Mouse (Mus musculus) kidney, postnatal 14 days (tissue): Measurements from ENCODE around the gene Slc44a1.

ENCODE experiments used
- DNase-seq: peaks from one replicate; pipeline ENCODE4 v3.0.0; 2022; ENCODE audit warnings: mixed read lengths

Slc44a1 gene

DNA sequence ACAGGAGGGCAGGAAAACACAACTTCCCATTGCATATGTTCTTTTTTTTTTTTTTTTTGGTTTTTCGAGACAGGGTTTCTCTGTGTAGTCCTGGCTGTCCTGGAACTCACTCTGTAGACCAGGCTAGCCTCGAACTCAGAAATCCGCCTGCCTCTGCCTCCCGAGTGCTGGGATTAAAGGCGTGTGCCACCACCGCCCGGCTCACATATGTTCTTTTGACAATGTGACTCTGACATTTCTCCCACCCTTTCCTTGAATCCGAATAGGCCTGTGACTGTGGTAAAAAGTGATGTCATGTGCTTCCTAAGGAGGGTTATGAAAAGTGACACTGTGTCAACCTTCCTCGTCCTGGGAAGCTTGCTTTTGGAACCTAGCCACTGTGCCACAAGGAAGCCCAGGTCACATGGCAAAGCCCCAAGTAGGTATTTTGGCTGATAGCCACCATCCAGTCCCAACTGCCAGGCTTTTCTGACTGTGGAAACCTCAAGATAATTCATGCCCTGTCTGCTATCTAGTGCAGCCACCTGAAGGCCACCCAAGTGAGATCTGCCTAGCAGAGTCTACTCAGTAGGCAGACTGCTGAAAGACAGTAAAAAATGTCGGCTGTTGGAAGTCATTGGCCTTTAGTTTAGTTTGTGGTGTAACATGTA lies 8.5 kb upstream of the Slc44a1 start:
- peak; percentile 51 for DNase-seq

DNA sequence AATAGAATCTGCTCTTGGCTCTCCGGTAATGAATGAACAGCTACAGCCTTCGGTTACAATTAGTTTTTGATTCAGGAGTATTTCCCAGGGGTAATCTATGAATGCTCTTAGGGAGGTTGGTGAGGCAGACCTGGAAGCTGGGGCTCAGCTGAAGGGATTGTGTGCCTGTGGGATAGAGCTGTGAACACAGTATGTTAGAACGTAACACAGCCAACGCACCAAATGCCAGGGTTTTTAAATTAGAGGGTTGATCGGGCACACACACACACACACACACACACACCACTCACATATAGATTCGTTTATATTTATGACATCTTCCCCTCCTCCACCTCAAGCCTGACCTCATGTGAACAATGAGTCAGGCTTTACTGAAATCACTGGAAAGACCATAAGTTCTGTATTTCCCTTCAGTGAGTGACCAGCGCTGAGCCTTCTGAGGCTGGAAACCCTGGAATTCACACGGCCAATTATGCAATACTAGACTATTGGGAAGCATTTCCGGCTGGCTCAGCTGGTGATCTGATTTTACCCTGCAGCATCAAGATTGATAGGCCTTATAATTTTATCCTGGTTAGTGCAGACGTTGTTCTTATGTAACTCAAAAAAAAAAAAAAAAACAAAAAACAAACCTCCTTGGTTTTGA lies 3.0 kb upstream of the Slc44a1 start:
- DNase-seq = peak; percentile 48

DNA sequence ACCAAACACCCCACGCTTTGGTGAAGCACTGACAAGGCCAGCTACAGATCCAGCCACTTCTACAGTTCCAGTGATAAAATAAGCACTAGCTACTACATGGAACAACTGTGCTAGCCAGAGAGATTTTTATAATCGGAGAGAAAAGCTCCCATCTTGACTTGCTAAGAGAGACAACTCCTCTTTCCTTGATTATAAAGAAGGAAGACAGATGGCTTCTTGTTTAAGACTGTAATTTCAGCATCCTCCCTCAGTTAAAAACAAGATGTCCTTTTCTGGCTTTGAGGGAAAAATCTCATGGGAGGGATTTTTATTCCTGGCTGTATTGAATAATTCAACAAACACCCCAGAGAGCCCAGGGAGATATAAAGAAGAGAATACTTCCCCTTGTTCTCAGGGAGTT lies 1.8 kb upstream of the Slc44a1 start:
- no peak for DNase-seq

DNA sequence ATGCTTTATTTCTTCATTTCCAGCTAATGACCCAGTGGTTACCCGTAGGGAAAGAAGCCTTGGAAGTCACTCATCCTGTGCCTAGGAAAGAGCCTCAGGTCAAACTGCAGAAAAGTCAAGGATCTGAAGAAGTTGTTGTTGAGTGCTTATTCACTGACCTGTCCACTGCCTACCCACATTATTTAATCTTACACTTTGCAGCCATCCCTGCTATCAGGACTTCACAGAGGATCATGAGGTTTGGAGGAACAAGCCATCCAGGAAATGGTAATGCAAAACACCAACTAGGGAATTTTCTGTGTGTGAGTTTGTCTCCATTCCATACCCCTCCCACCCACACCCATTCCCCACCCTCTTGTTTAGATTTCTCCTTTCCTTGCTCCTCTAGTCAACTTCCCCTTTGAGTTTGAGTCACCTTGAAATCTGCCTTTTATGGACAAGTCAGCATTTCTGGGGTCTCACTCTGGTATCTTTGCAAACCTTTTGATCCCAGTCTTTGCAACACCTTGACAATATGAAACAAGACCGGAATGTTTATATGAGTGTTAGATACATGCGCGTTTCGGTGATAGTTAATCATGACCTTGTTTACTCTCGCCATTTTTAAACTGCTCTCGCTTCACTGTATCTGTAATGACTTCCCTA lies 1.3 kb upstream of the Slc44a1 start:
- DNase-seq = no peak

DNA sequence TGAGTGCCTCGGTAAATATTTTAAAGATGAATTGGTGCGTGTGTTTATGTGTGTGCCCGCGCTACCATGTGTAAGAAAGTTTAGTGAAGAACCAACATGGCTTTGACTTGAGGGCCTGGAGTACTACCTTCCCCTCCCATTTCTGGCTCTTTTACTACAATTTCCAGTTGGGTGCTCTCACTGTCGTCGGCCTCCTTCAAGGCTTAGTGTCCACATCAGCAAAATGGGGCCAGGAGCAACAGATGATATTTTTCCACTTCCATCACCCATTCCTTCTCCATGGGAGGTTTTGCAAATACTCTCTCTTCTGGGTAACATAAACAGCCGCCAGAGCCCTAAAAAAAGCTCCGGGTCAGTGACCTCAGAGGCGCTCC lies 590 bp upstream of the Slc44a1 start:
- no peak for DNase-seq

DNA sequence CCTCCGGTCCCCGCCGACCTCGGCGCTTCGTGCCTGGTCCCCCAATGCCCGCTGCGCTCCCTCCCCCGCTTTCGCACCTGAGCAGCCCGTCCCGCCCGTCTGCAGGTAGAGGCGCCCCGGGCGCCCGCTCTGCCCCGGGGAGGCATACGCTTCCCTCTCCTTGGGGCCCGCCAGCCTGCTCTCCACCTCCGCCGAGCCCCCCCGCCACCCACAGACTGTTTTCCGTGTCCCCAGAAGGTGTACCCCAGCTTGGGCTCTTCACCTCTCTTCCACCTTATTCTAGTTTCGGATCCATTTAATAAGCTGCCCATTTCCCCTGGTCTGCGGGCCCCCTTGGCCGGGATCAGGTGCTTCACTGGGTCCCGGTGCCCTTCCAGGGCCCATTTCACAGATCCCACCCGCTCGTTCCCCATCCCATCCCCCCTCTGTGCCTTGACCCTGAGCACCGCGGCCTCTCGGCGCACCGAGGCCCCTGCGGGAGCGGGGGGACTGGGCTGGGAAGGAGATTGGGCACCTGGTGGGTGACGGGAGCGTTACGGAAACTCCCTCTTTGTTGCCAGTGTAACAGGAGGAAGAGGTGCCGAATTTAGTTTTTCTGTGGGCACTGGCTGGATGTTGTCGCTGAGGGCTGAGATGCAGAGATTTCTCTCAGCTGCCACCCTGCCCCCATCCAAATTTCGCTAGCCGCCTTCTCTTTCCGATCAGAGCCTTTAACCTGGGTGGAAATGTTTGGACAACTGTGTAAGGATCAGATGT lies 781 bp downstream of the Slc44a1 start:
- peak; percentile 44 for DNase-seq

DNA sequence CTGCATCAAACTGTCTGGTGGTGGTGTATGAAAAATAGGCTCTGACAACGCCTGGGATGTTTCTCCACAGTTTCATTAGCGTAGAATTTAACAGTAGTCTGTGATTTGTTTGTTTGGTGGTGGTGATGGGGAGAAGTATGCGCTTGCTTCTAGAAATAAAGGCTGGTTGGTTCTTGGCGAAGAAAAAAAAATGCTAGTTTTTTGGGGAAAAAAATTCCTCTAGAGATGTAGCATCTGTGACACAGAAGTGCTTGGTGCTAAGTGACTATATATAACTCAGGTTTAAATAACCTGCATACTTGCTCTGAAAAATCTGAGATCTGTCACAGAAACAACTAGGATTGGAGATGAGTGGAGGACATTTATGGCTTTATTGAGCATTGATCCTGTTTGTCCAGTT lies 1.5 kb downstream of the Slc44a1 start:
- DNase-seq = no peak

DNA sequence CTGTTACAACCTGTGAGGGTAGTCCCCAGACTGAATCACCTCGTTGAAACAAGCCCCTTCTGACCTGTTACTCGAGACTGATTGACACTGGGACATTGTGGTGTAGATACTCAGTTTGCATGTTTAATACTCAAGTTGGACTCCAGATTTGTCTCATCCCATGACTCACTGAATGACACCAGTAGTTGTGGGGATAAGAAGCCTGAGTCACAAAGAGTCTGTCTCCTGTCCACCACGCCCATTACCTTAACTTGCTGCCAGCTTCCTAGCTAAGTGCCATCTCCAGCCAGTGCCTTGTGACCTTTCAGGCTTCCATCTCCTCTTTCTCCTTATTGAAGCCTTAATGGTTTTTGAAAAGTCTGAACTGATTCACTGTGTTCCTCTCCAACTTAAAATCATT lies 6.0 kb downstream of the Slc44a1 start:
- DNase-seq = no peak

DNA sequence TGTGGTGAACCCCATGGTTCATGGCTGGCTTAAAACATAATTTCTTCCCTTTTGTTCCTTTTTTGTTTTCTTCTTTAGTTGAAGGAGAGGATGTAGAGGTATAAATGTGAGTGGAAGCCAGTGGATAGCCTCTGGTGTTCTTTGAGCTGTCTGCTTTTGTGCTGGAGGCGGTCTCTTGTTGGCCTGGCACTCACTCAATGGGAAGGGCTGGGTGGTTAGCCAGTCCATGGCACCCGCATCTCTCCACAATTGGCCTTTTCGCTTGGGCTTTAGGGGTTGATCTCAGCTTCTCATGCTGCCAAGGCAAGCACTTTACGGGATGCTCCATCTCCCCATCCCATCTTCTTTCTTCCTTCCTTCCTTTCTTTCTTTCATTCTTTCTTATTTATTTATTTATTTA lies 7.6 kb downstream of the Slc44a1 start:
- no peak for DNase-seq

DNA sequence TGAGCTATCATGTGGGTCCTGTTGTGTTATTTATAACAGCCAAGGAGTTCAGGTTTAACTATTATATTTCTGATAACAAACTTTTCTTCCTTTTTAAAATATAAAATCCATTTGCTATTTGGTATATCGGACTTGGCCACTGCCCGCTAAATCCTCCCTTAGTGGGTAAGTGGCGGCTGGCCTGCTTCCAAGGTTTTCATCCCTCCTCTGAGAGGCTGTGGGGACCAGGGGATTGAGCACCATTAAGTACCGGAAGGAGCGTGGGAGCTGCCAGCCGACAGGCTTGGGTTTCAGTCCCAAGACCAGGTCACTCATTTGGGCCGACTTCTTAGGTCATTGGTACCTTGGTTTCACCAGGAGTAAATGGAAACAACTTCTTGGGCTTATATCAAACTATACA lies 10.5 kb downstream of the Slc44a1 start:
- DNase-seq = no peak

DNA sequence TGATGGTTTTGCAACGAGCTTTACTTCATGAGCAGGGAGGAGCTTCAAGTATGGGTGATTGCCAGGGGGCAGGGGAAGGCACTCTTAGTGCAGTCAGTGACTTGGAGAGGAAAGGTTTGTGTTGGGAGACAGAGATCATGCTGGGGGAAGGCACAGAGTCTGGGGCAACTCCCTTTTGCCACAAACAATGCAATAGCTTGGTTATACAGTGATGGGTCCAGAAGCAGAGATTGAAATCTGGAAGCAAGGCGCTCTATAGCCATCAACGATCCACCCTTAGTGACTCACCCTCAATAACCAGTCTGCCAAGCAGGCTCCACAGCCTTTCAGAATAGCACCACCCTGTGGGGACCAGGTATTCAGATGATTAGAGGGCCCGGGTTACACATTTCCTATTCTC lies 11.7 kb downstream of the Slc44a1 start:
- no peak for DNase-seq

DNA sequence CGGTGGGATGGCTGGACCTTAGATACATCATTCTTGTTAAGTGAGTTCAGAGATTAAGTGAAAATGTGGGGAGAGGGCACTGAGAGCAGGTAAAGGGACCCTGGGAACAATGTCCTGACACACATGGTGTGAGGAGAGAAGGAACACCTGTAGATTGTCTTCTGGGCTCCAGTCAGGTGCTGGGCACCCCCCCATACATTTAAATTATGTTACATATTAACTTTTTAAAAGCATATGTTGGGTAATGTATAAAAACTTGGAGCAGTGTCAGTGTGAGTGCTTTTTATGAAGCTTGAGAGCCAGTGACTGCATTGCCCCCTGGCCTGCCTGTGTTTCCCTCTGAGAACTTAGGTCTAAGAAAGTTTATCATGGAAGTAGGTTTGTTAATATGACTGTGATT lies 12.2 kb downstream of the Slc44a1 start:
- DNase-seq = no peak

DNA sequence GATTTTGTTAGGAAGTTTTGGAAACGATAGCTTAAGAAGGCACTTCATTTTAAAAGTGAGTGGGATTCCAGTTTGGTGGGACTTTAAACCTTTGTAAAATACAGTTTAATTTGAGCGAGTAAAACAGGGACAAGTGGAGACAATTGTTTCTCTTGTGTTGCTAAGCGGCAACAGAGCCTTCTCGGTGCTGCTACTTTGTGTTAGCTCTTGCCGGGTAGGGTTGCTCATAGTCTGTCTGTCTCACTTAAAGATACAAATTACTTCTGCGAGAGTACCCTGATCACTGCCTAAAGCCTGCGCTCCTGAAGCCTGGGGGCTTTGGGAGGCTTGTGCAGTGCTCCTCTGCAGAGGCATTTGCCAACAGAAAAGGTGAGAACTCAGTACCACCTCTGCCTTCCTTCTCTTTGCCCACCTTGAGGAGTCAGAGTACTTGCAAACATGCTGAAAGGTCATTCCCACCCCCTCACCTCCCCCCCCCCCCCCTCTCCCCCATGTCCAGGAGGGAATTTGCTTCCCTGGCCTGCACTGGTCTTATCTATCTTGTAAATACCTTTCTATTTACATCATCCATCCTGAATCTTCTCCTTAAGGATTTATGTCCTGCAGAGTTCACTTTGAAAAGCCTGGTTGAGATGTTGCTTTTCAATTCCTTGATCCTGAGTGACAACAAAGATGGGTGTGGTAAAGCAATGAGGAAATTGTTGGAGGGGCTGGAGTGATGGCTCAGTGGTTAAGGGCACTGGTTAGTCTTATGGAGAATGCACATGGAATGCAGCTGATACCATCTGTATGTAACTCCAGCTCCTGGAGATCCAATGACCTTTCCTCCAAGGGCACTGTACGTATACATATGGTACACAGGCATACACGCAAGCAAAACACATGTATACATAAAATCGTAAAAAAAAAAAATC lies 13.0 kb downstream of the Slc44a1 start:
- no peak for DNase-seq

DNA sequence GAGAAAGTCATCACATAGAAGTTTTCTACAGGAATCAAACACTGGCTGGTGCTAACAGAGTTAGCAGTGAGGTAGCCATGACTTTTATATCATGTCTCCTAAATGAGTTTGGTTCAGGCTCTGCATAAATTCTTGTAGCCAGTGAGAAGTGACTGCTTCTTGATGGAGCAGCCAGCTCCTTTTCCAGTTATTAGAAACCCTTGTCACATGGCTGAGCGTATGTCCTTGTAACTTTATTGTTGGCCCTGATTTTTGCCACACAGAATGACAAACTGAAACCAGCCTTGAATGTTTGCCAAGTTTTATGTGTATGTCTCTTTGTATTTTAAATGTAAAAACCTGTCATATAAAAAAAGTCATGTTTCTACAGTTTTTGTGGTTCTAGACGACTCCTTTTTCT lies 15.7 kb downstream of the Slc44a1 start:
- no peak for DNase-seq

DNA sequence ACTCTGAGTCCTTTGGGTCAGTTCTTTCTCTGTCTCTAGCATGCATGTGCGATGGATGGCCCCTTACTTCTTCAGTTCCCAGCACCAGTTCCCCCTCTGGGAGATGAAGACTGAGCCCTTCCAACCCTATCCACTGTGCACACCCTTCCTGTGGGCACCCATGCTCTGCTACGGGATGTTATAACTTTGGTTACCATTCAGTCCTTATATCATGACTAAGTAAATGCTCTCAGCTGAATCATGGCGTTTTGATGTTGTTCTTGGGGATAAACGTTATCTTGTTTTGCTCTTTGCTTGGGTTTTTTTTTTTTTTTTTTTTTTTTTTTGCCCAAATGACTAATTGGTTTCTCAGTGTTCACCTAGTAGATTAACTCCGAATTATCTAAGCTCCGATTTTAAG lies 16.4 kb downstream of the Slc44a1 start:
- no peak for DNase-seq

DNA sequence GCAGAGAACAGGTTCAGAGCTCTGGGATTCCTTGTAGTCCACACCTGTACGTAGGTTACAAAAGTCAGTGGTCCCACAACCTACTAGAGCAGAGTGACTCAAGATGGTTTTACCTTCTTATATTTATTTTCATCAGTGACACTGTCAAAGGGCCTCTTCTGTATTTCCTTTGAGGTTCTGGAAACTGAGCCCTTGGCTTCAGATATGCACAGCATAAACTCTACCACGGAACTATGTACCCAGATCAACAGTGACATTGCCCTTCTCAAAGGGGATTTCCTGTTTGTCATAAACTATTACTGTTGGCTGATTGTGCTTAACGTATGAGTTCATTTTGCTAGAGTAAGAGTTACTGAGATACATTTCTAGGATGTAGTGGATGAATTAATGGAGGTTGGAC lies 18.3 kb downstream of the Slc44a1 start:
- no peak for DNase-seq

DNA sequence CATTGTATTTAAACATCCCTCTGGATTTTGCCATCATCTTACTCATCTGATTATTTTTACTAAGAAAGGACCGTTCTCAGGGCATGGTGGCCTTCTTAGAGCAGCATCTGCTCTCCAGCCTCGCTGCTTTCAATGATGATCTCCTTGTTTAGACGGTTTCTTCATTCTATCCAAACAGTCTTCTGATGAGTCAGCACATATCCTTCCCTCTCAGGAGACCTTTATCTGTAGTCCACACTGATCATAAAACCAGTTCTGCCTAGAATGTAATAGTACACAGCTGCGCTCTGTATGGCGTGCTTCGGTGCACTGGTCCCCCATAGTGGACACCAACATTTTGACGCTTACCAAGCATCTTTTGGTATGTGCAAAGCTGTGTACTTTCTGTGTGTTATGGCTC lies 19.5 kb downstream of the Slc44a1 start:
- DNase-seq = no peak

DNA sequence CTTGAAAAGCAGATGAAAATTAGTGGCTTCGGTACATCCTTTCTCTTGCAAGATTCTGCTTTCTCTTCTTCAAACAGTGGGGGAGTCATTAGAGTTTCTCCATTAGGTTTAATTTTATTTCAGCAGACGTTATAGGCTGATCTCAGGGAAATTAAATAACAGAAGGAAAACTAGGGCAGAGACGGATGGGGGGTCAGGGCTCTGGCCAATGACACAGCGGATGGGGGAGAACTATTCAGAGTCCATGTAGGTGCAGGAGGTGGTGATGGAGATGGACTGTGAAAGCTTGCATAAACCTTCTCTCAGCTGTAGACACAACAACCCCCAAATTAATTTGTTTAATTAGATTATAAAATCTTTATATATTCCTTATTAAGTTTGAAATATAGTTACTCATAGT lies 20.8 kb downstream of the Slc44a1 start:
- no peak for DNase-seq

DNA sequence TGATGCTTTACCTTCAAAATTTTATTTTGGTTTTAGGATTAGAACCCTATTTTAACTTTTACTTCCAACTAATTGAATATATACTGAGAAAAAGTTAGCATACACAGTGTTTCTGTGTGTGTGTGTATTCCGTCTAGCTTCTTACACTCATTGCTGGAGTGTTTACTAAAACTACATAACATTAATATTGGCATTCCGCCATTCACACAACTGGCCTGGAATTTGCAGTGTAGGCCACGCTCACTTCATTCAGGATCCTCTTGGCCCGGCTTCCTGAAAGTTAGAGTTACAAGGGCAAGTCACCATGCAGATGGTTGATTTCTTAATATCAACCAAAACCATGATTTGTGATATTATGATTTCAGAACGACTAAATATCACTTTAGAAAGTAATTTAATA lies 21.9 kb downstream of the Slc44a1 start:
- peak; percentile 25 for DNase-seq

DNA sequence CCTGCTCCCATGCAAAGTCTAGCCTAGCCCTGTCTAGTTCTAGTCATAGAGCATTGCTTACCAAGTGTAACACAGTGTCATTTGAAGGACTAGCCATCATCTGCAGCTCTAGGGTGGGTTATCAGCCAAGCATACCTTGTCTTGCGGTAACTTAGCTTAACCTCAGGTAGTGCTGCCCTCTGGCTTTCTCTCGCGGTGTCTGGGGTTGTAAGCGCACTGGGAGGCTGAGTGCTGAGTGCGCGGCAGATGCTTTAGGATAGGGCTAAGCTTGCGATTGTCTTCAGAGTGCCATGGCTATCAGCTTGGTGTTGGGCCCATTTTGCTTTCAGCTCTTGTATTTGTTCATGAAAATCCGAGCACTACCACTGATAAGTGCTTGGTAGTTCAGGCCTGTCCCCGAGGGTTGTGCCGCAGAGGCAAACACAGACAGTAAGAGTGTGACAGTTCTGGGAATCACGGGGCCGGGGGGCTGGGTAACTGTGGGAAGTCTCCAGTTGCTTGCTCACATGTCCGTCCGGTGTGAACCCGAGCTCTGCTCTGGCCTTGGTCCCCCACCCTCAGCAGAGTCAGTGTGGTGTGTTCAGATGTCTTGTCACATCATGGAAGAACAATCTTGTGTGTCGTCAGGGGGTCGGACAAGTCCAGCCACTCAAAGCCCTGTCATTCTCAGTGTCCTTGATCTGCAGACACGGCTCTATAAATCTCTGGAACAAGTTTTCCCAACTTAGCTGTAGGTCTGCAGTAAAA lies 22.5 kb downstream of the Slc44a1 start:
- DNase-seq = no peak

DNA sequence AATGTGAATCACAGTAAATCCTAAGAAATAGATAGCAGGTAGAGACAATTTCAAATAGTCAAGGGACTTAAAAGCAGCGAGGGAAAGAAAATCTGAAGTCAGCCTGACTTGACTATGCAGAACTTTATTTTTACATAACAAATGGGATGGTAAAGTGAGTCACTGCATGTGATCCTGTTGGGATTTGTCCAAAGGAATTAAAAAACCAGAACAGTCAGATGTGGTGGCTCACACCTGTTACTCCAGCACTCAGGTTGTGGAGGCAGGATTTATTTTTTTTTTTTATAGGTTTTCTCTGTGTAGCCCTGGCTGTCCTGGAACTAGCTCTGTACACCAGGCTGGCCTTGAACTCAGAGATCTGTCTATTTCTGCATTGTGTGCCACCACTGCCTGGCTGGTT lies 25.7 kb downstream of the Slc44a1 start:
- DNase-seq = no peak

DNA sequence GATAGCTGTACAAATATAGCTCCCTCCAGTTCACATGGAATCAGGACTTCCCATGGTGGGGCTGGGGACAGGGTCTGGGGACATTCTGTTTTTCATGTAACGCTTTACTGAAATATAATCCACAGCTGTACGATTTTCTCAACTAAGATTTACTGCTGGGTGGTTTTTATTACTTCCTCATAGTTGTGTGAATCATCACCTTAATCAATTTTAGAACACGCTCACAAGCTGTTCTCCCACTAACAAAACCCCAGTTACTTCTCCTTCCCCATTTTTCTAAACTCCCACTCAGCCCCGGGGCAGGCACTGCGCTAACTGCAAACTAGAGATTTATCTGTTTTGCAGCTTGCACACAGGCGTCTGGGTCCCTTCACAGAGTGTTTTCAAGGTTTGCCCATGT lies 28.8 kb downstream of the Slc44a1 start:
- peak; percentile 11 for DNase-seq
